Mouse (Mus musculus): ENCODE data around the gene Rgp1.

The Rgp1 gene

DNA sequence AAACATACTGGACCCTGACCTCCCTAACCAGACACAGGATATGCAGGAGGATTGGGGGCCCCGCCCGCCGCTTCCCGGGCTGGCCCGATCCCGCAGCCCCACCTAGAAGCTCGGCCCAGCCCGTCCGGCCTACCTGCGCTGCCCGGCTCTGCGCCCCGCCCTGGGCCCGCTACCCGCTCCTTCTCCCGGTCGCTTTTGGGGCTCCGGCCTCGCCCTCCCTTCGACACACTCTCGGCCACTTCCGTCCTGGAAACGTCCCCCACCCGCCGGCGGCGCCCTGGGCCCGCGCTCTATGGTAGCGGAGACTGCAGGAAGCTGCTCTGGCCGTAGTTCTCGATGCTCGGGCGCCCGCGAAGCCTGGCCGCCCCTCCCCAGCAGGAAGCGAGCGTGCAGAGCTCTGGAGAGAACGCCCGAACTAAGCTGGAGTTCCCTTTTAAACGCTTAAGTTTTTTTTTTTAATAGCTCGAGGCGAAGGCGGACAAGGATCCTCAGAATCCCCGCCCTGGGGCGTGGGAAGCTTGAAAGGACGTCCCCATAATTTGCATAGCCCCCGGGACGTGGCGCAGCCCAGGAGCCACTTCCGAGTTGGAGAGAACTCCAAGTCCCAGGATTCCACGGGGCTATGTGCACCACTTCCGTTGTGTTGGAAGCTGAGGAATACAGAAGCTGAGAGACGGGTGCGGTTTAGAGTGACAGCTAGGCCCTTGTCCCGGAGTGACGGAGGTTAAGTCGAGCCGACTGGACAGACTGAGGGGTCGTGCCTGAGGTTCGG lies 16.3 kb upstream of the Rgp1 start, which contains the start of the genes Creb3 and Tln1:
TSS of gene Creb3 (plus strand) at position 336 of the 772 bp plus-strand sequence.
TSS of gene Tln1 (minus strand) at position 695 of the 772 bp plus-strand sequence.
- peak; percentile 89 for DNase-seq (ENCODE audit: low read depth, low spot score)

DNA sequence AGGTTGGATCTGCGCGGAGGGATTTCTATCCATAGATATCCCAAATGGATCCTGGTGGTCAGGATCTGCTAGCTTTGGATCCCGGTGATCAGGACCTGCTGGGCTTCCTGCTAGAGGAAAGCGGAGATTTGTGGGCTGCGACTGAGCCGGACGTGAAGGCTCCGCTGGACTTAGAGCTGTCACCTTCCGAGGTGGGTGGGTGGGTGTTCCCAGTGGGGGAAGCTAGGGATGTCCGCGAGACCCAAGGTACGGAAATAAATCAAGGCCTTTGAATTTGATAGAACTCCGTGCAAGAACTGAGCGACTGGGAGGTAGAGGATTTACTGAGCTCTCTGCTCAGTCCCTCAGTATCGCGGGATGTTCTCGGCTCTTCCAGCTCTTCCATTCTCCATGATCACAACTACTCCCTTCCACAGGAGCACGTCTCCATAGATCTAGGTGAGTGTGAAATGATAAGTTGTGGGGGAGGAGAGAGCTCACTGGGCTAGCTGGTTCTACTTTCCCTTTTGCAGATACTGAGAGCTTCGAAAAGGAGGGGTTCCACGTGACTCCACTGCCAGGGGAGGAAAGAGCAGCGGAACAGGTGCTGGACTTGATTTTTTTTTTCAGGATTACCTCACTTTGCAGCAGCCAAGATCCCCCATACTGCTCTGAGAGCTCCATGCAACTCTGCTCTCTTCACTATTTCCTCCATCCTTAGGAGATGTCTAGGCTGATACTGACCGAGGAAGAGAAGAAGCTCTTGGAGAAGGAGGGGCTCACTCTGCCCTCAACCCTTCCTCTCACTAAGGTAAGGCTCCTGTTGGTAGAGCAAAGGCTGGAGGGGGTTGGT lies 15.5 kb upstream of the Rgp1 start:
- no peak for DNase-seq (ENCODE audit: low read depth, low spot score)

DNA sequence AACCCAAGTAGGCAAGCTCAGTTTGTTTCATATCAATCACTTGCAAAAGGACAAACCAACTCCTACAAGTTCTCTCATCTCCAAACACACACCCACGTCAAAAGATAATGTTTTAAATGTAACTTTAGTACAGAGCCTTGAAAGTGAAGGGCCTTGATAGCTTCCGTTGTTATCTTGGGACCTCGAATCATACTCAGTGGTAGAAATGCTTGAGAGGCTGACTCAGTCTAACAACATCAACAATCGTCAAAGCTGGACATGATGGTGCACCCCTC lies 15.0 kb upstream of the Rgp1 start:
- DNase-seq (ENCODE audit: low read depth, low spot score): no peak

DNA sequence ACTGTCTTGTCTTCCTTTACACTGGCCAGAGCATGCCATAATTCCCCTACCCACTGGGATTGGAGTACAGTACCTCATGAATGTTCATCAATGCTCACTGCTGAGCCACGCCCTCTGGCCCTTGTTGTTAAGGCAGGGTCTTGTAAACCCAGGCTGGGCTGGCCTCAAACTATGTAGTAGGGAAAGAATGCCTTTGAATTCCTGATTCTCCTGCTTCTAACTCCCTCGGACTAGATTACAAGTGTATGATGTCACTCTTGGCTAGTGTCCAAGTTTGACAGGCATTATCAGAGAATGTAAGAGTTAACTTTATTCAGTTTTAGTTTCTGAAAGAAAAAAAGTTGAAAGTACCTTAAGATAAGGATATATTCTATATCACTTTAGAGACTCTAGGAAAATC lies 14.3 kb upstream of the Rgp1 start:
- no peak for DNase-seq (ENCODE audit: low read depth, low spot score)

DNA sequence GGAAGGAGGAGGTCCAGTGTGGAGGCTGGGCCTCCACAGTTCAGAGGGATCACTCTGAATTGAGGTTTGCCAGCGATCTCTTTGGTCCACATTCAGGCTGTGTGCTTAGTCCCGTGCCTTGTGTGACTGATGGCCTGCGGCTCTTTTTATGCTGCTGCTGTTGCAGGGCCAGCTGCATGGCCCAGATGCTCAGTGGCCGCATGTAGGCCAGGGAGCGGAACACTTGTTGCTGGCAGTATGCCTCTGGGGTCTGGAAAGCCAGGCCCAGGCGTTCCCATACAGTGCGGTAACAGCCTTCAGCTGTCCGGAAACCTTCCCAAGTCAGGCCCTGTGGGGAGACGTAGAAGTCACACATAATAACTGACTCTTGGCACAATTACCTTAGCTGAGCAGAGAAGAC lies 11.4 kb upstream of the Rgp1 start:
- DNase-seq (ENCODE audit: low read depth, low spot score): no peak

DNA sequence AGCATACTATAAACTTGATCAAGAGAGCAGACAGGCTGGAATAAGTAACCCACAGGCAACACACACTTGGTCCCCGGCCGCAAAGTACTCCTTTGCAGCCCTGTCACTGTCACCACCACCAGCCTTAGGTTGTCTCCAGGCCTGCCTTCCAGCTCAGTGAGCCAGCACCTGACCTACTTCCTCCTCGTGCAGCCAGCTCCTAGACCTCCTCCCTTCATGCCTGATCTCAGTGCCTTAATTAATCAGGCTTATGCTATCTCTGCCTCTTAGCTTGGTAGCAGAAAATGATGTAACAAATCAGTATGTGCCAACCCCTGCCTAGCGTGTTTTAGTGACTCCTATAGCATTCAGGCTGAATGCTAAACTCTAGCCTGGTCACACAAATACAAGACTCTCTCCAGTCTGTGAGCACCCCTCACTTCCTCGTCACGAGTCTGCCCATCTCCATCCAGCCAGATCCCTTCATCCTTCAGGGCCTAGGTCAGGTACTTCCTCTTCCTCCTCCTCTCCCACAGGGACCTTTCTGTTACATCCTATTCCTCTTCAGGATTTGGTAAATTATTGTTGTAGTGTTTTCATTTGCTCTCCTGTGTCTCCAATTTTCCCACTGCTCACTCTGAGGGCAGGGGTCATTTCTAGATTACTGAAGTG lies 7.0 kb upstream of the Rgp1 start:
- DNase-seq (ENCODE audit: low read depth, low spot score): no peak

DNA sequence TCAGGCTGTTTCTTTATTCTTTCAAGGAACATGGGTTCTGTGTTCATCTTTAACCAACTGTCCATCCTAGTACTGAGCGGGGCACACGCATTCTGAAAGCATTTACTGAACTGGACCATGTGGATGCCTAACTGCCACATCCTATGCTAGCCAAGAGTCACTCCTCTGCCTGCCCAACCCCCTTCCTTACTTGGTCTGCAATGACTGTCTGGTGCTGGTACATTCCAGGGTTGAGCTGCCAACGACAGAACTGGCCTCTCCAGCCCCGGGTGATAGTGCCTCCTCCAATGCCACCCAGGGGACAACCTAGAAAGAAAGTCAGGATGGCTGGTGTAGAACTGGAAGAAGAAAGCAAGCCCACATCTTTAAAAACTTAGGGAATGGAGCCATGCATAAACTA lies 5.0 kb upstream of the Rgp1 start:
- DNase-seq (ENCODE audit: low read depth, low spot score): no peak

DNA sequence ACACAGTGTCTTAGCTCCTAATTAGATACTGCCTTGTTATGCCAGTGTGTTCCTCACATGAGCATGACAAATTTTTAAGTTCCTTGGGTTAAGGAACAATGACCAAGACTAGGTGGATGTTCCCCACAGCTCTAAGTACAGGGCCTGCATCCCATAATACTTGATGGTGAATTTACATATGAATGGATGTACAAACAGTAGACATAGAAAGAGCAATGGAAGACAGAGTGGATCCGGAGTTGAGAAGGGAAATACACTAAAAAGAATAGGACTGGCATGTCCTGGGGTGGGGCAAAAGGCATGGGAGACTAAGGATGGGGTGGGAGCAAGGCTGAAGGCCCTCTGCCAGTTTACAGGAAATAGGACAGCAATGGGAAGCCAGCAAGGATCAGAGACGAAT lies 3.2 kb upstream of the Rgp1 start:
- no peak for DNase-seq (ENCODE audit: low read depth, low spot score)

DNA sequence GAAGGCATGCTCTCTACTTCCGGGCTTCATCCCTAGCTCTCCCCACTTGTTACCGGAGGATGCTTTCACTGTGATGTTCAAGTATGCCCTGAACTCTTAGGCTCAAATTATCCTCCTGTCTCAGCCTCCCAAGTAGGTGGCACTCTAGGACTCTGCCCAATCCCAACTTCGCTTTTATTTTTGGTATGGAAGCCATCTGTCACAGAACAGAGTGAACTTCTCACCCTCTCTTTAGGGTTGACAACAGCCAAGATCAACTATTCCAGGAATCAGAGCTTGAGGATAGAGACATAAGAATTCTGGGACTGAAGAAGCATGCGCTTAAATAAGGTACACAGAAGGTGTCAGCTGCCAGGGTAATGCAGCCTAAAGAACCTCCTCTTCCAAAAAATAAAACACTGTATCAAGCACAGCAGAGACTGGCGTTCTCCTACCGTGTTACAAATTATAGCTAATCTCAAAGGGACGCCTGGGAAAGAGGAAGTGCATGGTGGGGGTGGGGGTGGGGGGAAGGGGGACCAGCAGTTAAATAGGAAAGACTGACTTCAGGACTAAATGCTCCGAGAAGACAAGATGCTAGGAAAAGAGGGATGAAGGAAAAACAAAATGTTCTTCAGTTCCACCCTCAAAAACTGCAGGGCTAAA lies 1.2 kb upstream of the Rgp1 start:
- DNase-seq (ENCODE audit: low read depth, low spot score): no peak

DNA sequence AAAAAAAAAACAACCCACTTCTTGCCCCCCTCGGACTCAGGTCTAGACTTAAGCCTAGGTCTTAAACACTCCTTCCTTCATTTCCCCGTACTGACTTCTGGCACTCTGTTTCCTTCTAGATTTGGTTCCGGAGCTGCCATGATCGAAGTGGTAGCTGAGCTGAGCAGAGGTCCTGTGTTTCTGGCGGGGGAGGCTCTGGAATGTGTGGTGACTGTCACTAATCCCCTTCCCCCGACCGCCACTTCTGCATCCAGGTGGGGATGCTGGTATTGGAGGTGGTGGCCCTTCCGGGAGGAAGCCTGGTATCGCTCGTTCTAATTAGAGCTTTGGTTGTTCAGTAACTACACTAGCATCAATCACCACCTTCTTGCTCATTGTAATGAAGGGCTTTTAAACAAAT lies 741 bp downstream of the Rgp1 start:
- no peak for DNase-seq (ENCODE audit: low read depth, low spot score)

DNA sequence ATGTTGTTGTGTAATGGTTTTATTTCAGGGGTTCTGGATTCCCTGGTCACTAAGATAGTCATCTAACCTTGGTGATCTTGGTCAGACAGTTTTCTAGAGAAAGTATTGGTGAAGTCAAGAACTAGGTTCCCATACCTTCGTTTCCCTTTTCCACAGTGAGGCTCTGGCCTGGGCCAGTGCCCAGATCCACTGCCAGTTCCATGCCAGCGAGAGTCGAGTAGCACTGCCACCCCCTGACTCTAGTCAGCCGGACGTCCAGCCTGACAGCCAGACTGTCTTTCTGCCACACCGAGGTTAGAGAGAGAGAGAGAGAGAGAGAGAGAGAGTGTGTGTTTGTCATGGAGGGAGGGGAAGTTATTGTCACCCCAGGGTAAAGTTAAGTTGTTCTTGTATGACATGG lies 1.2 kb downstream of the Rgp1 start:
- DNase-seq (ENCODE audit: low read depth, low spot score): no peak

DNA sequence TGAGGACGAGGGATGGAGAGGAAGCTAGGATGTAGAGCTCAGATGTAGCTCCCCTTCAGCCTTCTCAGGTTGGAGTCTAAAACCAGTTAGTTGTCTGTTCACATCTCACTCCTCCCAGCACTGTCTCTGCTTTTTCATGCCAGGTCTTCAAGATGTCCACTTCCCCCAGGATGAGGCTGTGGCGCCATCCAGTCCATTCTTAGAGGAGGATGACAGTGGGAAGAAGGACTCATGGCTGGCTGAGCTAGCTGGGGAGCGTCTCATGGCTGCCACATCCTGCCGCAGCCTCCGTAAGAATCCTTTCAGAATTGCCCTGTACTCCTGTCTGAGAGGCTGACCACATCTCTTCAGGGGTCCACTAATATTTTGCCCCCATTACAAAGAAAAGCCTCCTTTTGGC lies 2.2 kb downstream of the Rgp1 start:
- no peak for DNase-seq (ENCODE audit: low read depth, low spot score)

DNA sequence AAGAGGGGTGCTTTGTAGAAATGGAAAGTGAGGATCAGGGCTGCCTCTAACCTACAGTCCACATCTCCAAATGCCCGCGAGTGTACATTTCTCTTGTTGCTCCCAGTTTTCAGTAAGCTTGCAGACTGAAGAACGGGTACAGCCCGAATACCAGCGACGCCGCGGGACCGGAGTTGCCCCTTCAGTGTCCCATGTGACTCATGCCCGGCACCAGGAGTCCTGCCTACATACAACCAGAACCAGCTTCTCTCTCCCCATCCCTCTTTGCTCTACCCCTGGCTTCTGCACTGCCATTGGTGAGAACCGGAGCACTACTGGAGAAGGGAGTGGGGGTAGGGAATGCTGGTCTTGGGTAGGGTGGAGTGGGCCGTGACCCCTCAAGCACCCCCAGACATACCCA lies 2.9 kb downstream of the Rgp1 start:
- no peak for DNase-seq (ENCODE audit: low read depth, low spot score)

DNA sequence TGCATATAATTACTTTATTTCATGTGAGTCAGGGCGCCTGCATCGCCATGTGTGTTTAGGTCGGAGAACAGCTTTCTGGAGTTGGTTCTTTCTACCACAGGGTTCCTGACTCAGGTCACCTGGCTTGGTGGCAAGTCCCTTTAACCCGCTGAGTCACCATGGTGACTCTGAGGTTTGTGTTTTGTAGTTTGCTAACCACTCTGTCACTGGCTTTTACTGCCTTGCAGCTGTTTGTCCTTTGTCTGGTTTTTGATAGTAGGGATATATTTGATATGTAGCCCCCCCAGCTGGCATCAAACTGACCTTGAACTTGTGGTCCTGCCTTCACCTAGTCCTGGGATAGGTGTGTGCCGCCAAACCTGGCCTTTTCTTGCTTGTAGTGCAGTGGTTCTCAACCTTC lies 3.7 kb downstream of the Rgp1 start:
- no peak for DNase-seq (ENCODE audit: low read depth, low spot score)

DNA sequence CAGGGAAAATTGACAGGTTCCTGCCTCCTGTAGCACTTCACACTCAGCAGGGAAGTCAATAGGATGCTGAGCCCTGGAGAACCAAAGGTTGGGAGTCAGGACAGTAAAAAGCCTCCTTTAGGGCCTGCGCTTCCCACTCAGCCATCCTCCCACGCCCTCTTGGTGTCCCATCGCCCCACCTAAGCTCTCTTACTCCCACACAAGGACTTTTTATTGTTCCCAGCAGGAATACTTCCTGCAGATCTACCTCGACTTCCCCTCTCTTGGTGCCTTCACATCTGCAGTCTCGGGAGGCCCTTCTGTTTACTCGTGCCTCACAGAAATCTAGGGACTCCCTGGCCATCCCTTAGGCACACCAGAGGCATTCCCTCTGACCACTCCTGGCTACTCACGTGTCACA lies 4.9 kb downstream of the Rgp1 start:
- no peak for DNase-seq (ENCODE audit: low read depth, low spot score)

DNA sequence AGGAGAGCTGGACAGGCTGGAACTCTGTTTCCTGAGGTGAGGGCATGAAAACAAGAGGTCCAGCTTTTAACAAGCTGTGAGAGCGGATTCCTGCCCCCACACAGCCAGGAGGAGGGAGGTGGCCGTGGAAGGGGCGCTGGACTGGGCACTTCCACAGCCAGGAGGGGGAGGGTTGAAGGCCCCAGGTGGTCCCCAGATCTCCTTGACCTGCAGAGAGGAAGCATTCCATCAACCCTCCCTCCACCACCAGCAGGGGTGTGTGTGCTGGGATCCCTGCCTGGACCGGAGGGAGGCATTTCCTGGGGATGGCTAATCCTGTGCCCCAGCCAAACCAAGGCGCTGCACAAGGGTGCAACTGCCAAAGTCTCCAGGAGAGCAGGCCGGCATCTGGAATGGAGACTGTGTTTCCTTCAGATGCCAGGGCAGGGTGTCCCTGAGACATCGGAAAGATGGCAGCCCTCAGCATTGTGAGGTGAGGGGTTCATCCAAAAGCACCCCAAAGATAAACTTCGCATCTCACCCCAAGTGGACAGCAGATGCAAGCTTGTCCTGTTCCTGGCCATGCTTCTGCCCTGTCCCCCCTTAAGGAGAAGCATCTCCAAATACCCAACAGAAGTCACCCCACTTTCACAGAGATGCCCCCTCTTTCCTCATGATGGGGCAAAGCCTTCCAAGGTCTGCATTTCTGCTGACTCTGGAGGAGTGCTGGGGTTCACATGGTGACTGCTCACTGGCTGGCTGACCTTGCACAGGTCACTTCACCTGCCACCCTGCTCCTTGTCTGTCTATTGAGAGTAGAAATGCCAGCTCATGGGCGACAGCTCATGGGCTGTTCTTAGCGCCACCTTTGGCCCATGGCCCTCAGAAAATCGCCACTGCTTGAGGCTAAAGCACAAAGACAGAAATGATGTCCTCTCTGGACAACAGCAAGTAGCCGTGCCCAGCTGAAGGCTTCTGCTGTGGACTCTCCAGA lies 6.2 kb downstream of the Rgp1 start, which contains the start of gene Msmp:
TSS of gene Msmp (minus strand) at position 51 of the 973 bp plus-strand sequence.
- DNase-seq (ENCODE audit: low read depth, low spot score): no peak

DNA sequence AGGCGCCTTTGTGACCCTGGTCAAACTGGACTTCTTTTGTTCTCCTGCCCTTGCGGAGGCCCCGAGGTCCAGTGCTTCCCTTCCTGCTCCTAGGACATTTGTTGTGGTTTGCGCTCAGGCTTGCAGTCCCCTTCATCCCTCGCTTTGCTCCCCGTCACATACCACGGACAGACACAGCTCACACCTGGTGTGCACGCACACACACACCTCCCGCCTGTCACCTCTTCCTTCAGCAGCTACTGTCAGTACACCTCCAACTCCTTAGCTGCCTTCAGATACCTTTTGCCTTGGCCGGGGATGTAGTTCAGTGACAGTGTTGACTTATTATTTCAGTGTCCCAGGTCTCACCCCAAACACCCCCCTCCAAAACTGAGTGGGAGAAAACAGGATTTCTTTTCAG lies 7.2 kb downstream of the Rgp1 start:
- no peak for DNase-seq (ENCODE audit: low read depth, low spot score)

DNA sequence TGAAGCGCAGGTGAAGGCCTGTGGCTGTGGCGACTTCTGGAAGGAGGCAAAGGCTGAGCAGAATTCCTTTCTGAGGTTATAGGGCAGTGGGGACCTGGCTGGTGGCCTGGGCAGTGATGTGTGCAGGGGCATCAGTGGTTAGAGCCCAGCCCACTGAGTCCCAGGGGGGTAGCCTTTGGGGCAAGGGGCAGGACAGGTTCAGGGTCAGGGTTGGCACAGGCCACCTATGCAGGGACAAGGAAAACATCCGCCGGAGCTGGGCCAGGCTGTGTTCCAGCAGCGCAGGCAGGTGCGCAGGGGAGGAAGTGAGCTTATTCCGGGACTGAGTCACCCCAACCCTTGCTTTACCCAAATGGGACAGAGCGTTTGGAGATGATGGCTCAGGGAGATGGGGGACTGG lies 7.9 kb downstream of the Rgp1 start:
- DNase-seq (ENCODE audit: low read depth, low spot score): no peak

DNA sequence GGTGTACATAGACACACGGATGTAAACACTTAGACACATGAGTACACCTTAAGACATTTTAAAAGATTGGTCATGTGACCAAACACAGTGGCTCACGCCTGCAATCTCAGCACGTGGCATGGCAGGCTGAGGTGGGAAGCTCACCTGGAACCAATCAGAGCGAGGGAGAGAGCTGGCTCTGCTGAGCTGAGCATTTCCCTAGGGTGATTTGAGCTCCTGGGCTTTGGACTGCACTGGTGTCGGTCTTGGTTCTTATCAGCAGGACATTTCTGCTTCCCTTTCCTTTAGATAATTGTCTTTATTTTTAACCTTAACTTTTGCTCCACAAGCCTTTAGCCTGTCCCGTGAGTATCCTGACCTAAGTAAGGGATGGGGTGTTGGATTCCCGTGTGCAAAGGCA lies 9.2 kb downstream of the Rgp1 start:
- DNase-seq (ENCODE audit: low read depth, low spot score): no peak

DNA sequence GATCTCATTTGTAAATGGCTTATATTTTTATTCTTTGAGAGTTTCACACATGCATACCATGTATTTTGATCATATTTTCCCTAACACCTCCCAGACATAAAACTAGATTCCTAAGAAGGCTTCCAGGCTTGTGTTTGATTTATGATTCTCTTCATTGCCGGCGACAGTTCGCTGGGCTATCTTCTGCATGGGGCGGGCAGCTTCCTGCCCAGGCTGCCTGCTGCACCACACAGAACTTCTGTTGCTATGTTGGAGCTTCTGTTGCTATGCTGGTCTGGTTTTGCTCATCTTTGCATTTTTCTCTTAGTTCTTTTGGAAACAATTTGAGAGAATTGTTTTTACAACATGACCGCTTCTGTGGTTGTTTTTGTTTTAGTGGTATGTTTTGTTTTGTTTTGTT lies 13.0 kb downstream of the Rgp1 start:
- no peak for DNase-seq (ENCODE audit: low read depth, low spot score)

DNA sequence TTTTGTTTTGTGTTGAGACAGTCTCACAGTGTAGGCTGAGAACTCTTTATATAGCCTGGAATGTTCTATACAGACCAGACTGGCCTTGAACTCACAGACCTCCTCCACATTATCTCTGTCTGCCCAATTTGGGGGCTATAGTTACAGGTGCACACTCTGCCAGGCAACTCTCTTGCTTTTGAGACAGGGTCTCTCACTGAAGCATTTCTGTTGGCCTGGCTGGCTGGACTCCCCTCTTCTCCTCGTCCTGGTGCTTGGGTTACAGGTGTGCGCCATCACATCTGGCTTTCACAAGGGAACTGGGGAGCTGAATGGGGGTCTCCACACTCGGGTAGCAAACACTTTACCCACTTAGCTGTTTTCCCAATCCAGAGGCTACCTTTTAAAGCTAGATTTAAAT lies 13.4 kb downstream of the Rgp1 start:
- no peak for DNase-seq (ENCODE audit: low read depth, low spot score)
